Mouse (Mus musculus) Patski (cell line): ENCODE data around the gene Chit1. TPM values are rescaled to one million over a fixed set of nuclear protein-coding genes. Genes with fewer than 3 reads are reported as not detected.

Experiments used
- ATAC-seq: fragments of 100-300 bp; one replicate; pipeline ENCODE4 v1.8.0; 2021
- CTCF ChIA-PET: fragments of 350-600 bp; sonication (Branson Sonifier 250); formaldehyde crosslinking; loops from one replicate; lab custom pipeline; 2022; ENCODE audit warnings: inconsistent platforms; lab: Charles Lee
- POLR2A ChIA-PET: fragments of 350-600 bp; sonication (Branson Sonifier 250); formaldehyde crosslinking; loops from one replicate; lab custom pipeline; 2022; ENCODE audit warnings: antibody characterized with exemption, inconsistent platforms; lab: Charles Lee
- DNase-seq: peaks from one replicate; pipeline ENCODE4 v3.0.0-alpha.2; 2011; ENCODE audit warnings: low read depth, low spot score
- H3K27me3 ChIP-seq: fragments of 371-371 bp; one replicate; pipeline ENCODE4 v1.5.1; 2021
- CTCF ChIP-seq: fragments of 100-300 bp; IDR thresholded peaks from one replicate; pipeline ENCODE4 v1.5.1; 2021
- in situ Hi-C: fragments of 300-500 bp; cut with MboI; formaldehyde crosslinking; loops from 3 replicates; pipeline ENCODE4 v1.11.1; 2018; ENCODE audit warnings: low pct_unique_long_range_greater_than_20kb, mixed read lengths
- polyA plus RNA-seq: library from polyadenylated mRNA; unstranded; gene quantifications from one replicate; pipeline ENCODE4 v1.2.3, GENCODE M21; 2021

The Chit1 gene
- polyA plus RNA-seq = not detected

GRCm38 (mm10) chr1:134110979-134111378 lies at the start of gene Chit1:
TSS of gene Chit1 (plus strand) at chr1:134111242.
- ATAC-seq (no peak), DNase-seq (no peak)
- in situ Hi-C loops = no loop called here
- ChIA-PET CTCF (interaction anchor here (0.9 to 1.4 kb wide), 6 partner anchors 44 to 195 kb away, joined by 3 to 6 read pairs (median 3); no protein-coding TSS in a partner anchor), POLR2A (interaction anchor here (1.0 kb wide), 1 partner anchor 105 kb away, joined by 4 read pairs; no protein-coding TSS in a partner anchor)
- TF ChIP-seq CTCF = no peak
- H3K27me3 ChIP-seq = no peaks in the 10 kb centered on the region

- no peaks in the 10 kb centered on the region for H3K27me3 ChIP-seq
- DNase-seq (no peak), ATAC-seq (no peak)
- TF ChIP-seq CTCF = no peak
- ChIA-PET POLR2A (interaction anchor here (1.3 to 5.0 kb wide), 4 partner anchors 11 to 145 kb away, joined by 3 to 40 read pairs (median 9); partner anchors contain the start of gene Btg2), CTCF (interaction anchor here (1.5 to 2.9 kb wide), 4 partner anchors 13 to 45 kb away, joined by 4 to 15 read pairs (median 7); no protein-coding TSS in a partner anchor)
- in situ Hi-C loops = no loop called here
These were observed 49.1 kb upstream of the Chit1 start for GRCm38 (mm10) chr1:134061915-134062314.

GRCm38 (mm10) chr1:134062411-134063085 lies 48.5 kb upstream of the Chit1 start:
- no peak for ATAC-seq
- in situ Hi-C loops = no loop called here
- POLR2A ChIA-PET = interaction anchor here (0.6 to 5.0 kb wide), 7 partner anchors 11 to 326 kb away, joined by 3 to 40 read pairs (median 5); partner anchors contain the start of gene Btg2
- CTCF ChIA-PET = interaction anchor here (1.0 to 2.1 kb wide), 6 partner anchors 9 to 44 kb away, joined by 3 to 10 read pairs (median 4); partner anchors contain the start of gene Btg2
- DNase-seq = no peak
- no peak for TF ChIP-seq CTCF
- no peaks in the 10 kb centered on the region for H3K27me3 ChIP-seq

- POLR2A ChIA-PET = interaction anchor here (0.6 to 5.0 kb wide), 7 partner anchors 10 to 326 kb away, joined by 3 to 40 read pairs (median 5); partner anchors contain the start of gene Btg2
- in situ Hi-C loops = no loop called here
- CTCF ChIA-PET = interaction anchor here (0.9 to 2.1 kb wide), 6 partner anchors 10 to 44 kb away, joined by 3 to 10 read pairs (median 4); partner anchors contain the start of gene Btg2
- no peaks in the 10 kb centered on the region for H3K27me3 ChIP-seq
- ATAC-seq (peak; percentile 52), DNase-seq (peak; percentile 88)
- TF ChIP-seq CTCF = no peak
These were observed 47.8 kb upstream of the Chit1 start for GRCm38 (mm10) chr1:134063086-134063772.

- no peak for TF ChIP-seq CTCF
- POLR2A ChIA-PET = interaction anchor here (1.4 to 5.0 kb wide), 3 partner anchors 12 to 34 kb away, joined by 5 to 40 read pairs (median 10); partner anchors contain the start of gene Btg2
- CTCF ChIA-PET = interaction anchor here (0.9 to 2.1 kb wide), 3 partner anchors 12 to 43 kb away, joined by 4 to 10 read pairs (median 4); no protein-coding TSS in a partner anchor
- ATAC-seq (no peak), DNase-seq (no peak)
- H3K27me3 ChIP-seq = no peaks in the 10 kb centered on the region
- in situ Hi-C loops = no loop called here
These were observed 47.3 kb upstream of the Chit1 start for GRCm38 (mm10) chr1:134063773-134064125.

- in situ Hi-C loops = no loop called here
- ATAC-seq = no peak
- CTCF ChIA-PET = interaction anchor here (2.1 kb wide), 1 partner anchor 35 kb away, joined by 10 read pairs; no protein-coding TSS in a partner anchor
- H3K27me3 ChIP-seq = no peaks in the 10 kb centered on the region
- no peak for DNase-seq
- POLR2A ChIA-PET = interaction anchor here (5.0 kb wide), 1 partner anchor 14 kb away, joined by 40 read pairs; the partner anchor contains the start of gene Btg2
- no peak for TF ChIP-seq CTCF
These were observed 46.7 kb upstream of the Chit1 start for GRCm38 (mm10) chr1:134064296-134064831.

- H3K27me3 ChIP-seq = no peaks in the 10 kb centered on the region
- in situ Hi-C loops = no loop called here
- DNase-seq (no peak), ATAC-seq (no peak)
- ChIA-PET POLR2A (interaction anchor here (0.6 kb wide), 1 partner anchor 12 kb away, joined by 3 read pairs; no protein-coding TSS in a partner anchor), CTCF (interaction anchor here (1.2 to 1.5 kb wide), 2 partner anchors 8 to 12 kb away, joined by 3 to 4 read pairs; no protein-coding TSS in a partner anchor)
- no peak for TF ChIP-seq CTCF
These were observed 45.7 kb upstream of the Chit1 start for GRCm38 (mm10) chr1:134065241-134065809.

GRCm38 (mm10) chr1:134066554-134066953 lies 44.5 kb upstream of the Chit1 start:
- CTCF ChIA-PET = interaction anchor here (1.3 to 1.5 kb wide), 2 partner anchors 11 to 12 kb away, joined by 3 to 4 read pairs; partner anchors contain the start of gene Btg2
- ATAC-seq (no peak), DNase-seq (no peak)
- no peak for TF ChIP-seq CTCF
- POLR2A ChIA-PET = interaction anchor here (1.0 kb wide), 1 partner anchor 26 kb away, joined by 3 read pairs; no protein-coding TSS in a partner anchor
- in situ Hi-C loops = no loop called here
- H3K27me3 ChIP-seq = no peaks in the 10 kb centered on the region

- in situ Hi-C loops = no loop called here
- no peak for DNase-seq
- no peak for ATAC-seq
- no peak for TF ChIP-seq CTCF
- POLR2A ChIA-PET = interaction anchor here (0.6 to 1.6 kb wide), 3 partner anchors 10 to 26 kb away, joined by 3 to 8 read pairs (median 4); no protein-coding TSS in a partner anchor
- H3K27me3 ChIP-seq = no peaks in the 10 kb centered on the region
- CTCF ChIA-PET = interaction anchor here (0.8 to 1.3 kb wide), 3 partner anchors 9 to 13 kb away, joined by 3 to 4 read pairs (median 3); partner anchors contain the start of gene Btg2
These were observed 43.9 kb upstream of the Chit1 start for GRCm38 (mm10) chr1:134067143-134067619.
